Mouse (Mus musculus): ENCODE data around the gene Pde1c. TPM values are rescaled to one million over a fixed set of nuclear protein-coding genes. Genes with fewer than 3 reads are reported as not detected.

The Pde1c gene
- polyA plus RNA-seq, 1 experiment from 2014 or later, result 6.2 TPM

GRCm38 (mm10) chr6:56485078-56485477, 83.8 kb downstream of the Pde1c start:
- no peak overlapping the region for H3K4me3 ChIP-seq (ENCODE audit: low read depth, low read length)
- no peak overlapping the region for H3K9ac ChIP-seq (ENCODE audit: low read length)
- no peak overlapping the region for H3K4me2 ChIP-seq (ENCODE audit: low read depth, low read length, severe bottlenecking)
- no peaks in the 10 kb centered on the region for H3K36me3 ChIP-seq (ENCODE audit: control insufficient read depth, insufficient read depth, low read length)
- H3K27ac ChIP-seq (ENCODE audit: low read depth, low read length), result no peak overlapping the region
- ATAC-seq (replicated peaks; ENCODE audit: low FRiP score), result no peak
- WGBS, result 77% methylated on average over 3 of the region's 3 CpGs
- no peaks in the 10 kb centered on the region for H3K4me1 ChIP-seq (replicated peaks; ENCODE audit: control insufficient read depth, insufficient read depth, low read length)
- no peaks in the 10 kb centered on the region for H3K27me3 ChIP-seq (ENCODE audit: control insufficient read depth, insufficient read depth, low read length)
- H3K9me3 ChIP-seq (ENCODE audit: control insufficient read depth, low read length), result no peaks in the 10 kb centered on the region
- no peak for DNase-seq (ENCODE audit: low spot score)

GRCm38 (mm10) chr6:56480914-56481482, 87.9 kb downstream of the Pde1c start:
- Histone ChIP-seq H3K27ac (ENCODE audit: low read depth, low read length) (no peak overlapping the region), H3K4me2 (ENCODE audit: low read depth, low read length, severe bottlenecking) (no peak overlapping the region), H3K4me3 (ENCODE audit: low read depth, low read length) (no peak overlapping the region), H3K27me3 (ENCODE audit: control insufficient read depth, insufficient read depth, low read length) (no peaks in the 10 kb centered on the region), H3K9me3 (ENCODE audit: control insufficient read depth, low read length) (no peaks in the 10 kb centered on the region), H3K36me3 (ENCODE audit: control insufficient read depth, insufficient read depth, low read length) (no peaks in the 10 kb centered on the region), H3K9ac (ENCODE audit: low read length) (no peak overlapping the region), H3K4me1 (replicated peaks; ENCODE audit: control insufficient read depth, insufficient read depth, low read length) (no peaks in the 10 kb centered on the region)
- DNase-seq (ENCODE audit: low spot score) (peak; percentile 79), ATAC-seq (replicated peaks; ENCODE audit: low FRiP score) (peak; percentile 53)
- WGBS, result 3% methylated on average over 6 of the region's 6 CpGs

GRCm38 (mm10) chr6:56476581-56476980, 92.3 kb downstream of the Pde1c start:
- DNase-seq (ENCODE audit: low spot score), result peak; percentile 66
- H3K4me1 ChIP-seq (replicated peaks; ENCODE audit: control insufficient read depth, insufficient read depth, low read length), result no peaks in the 10 kb centered on the region
- no peak overlapping the region for H3K4me2 ChIP-seq (ENCODE audit: low read depth, low read length, severe bottlenecking)
- H3K27me3 ChIP-seq (ENCODE audit: control insufficient read depth, insufficient read depth, low read length), result no peaks in the 10 kb centered on the region
- H3K27ac ChIP-seq (ENCODE audit: low read depth, low read length), result no peak overlapping the region
- no peaks in the 10 kb centered on the region for H3K9me3 ChIP-seq (ENCODE audit: control insufficient read depth, low read length)
- no peak overlapping the region for H3K9ac ChIP-seq (ENCODE audit: low read length)
- ATAC-seq (replicated peaks; ENCODE audit: low FRiP score), result no peak
- no peak overlapping the region for H3K4me3 ChIP-seq (ENCODE audit: low read depth, low read length)
- WGBS, result 35% methylated on average over 6 of the region's 6 CpGs
- no peaks in the 10 kb centered on the region for H3K36me3 ChIP-seq (ENCODE audit: control insufficient read depth, insufficient read depth, low read length)

- Histone ChIP-seq H3K9me3 (ENCODE audit: control insufficient read depth, low read length) (no peaks in the 10 kb centered on the region), H3K9ac (ENCODE audit: low read length) (no peak overlapping the region), H3K36me3 (ENCODE audit: control insufficient read depth, insufficient read depth, low read length) (no peaks in the 10 kb centered on the region), H3K4me3 (ENCODE audit: low read depth, low read length) (no peak overlapping the region), H3K4me2 (ENCODE audit: low read depth, low read length, severe bottlenecking) (no peak overlapping the region), H3K27ac (ENCODE audit: low read depth, low read length) (no peak overlapping the region), H3K4me1 (replicated peaks; ENCODE audit: control insufficient read depth, insufficient read depth, low read length) (no peaks in the 10 kb centered on the region), H3K27me3 (ENCODE audit: control insufficient read depth, insufficient read depth, low read length) (no peaks in the 10 kb centered on the region)
- DNase-seq (ENCODE audit: low spot score), result no peak
- WGBS, result 57% methylated on average over 3 of the region's 3 CpGs
- no peak for ATAC-seq (replicated peaks; ENCODE audit: low FRiP score)
Observed at GRCm38 (mm10) chr6:56458098-56458497, 110.8 kb downstream of the Pde1c start.

- Histone ChIP-seq H3K4me2 (ENCODE audit: low read depth, low read length, severe bottlenecking) (no peak overlapping the region), H3K4me3 (ENCODE audit: low read depth, low read length) (no peak overlapping the region), H3K4me1 (replicated peaks; ENCODE audit: control insufficient read depth, insufficient read depth, low read length) (no peaks in the 10 kb centered on the region), H3K27me3 (ENCODE audit: control insufficient read depth, insufficient read depth, low read length) (no peaks in the 10 kb centered on the region), H3K9ac (ENCODE audit: low read length) (no peak overlapping the region), H3K9me3 (ENCODE audit: control insufficient read depth, low read length) (no peaks in the 10 kb centered on the region), H3K27ac (ENCODE audit: low read depth, low read length) (no peak overlapping the region), H3K36me3 (ENCODE audit: control insufficient read depth, insufficient read depth, low read length) (no peaks in the 10 kb centered on the region)
- no peak for ATAC-seq (replicated peaks; ENCODE audit: low FRiP score)
- no peak for DNase-seq (ENCODE audit: low spot score)
- WGBS, result 28% methylated on average over 2 of the region's 2 CpGs
Observed at GRCm38 (mm10) chr6:56447917-56448316, 121.0 kb downstream of the Pde1c start.

GRCm38 (mm10) chr6:56441501-56441900, 127.4 kb downstream of the Pde1c start:
- no peaks in the 10 kb centered on the region for H3K4me1 ChIP-seq (replicated peaks; ENCODE audit: control insufficient read depth, insufficient read depth, low read length)
- H3K27ac ChIP-seq (ENCODE audit: low read depth, low read length), result no peak overlapping the region
- H3K4me2 ChIP-seq (ENCODE audit: low read depth, low read length, severe bottlenecking), result no peak overlapping the region
- no peak for DNase-seq (ENCODE audit: low spot score)
- H3K9me3 ChIP-seq (ENCODE audit: control insufficient read depth, low read length), result no peaks in the 10 kb centered on the region
- no peak for ATAC-seq (replicated peaks; ENCODE audit: low FRiP score)
- WGBS, result 77% methylated on average over 4 of the region's 4 CpGs
- H3K9ac ChIP-seq (ENCODE audit: low read length), result no peak overlapping the region
- no peaks in the 10 kb centered on the region for H3K27me3 ChIP-seq (ENCODE audit: control insufficient read depth, insufficient read depth, low read length)
- no peaks in the 10 kb centered on the region for H3K36me3 ChIP-seq (ENCODE audit: control insufficient read depth, insufficient read depth, low read length)
- no peak overlapping the region for H3K4me3 ChIP-seq (ENCODE audit: low read depth, low read length)

GRCm38 (mm10) chr6:56425846-56426245, 143.1 kb downstream of the Pde1c start:
- Histone ChIP-seq H3K36me3 (ENCODE audit: control insufficient read depth, insufficient read depth, low read length) (no peaks in the 10 kb centered on the region), H3K4me2 (ENCODE audit: low read depth, low read length, severe bottlenecking) (no peak overlapping the region), H3K9ac (ENCODE audit: low read length) (no peak overlapping the region), H3K27me3 (ENCODE audit: control insufficient read depth, insufficient read depth, low read length) (no peaks in the 10 kb centered on the region), H3K9me3 (ENCODE audit: control insufficient read depth, low read length) (no peaks in the 10 kb centered on the region), H3K27ac (ENCODE audit: low read depth, low read length) (no peak overlapping the region), H3K4me3 (ENCODE audit: low read depth, low read length) (no peak overlapping the region), H3K4me1 (replicated peaks; ENCODE audit: control insufficient read depth, insufficient read depth, low read length) (no peaks in the 10 kb centered on the region)
- WGBS, result 88% methylated on average over 5 of the region's 5 CpGs
- DNase-seq (ENCODE audit: low spot score) (no peak), ATAC-seq (replicated peaks; ENCODE audit: low FRiP score) (no peak)

GRCm38 (mm10) chr6:56422866-56423265, 146.0 kb downstream of the Pde1c start:
- H3K4me2 ChIP-seq (ENCODE audit: low read depth, low read length, severe bottlenecking), result no peak overlapping the region
- no peak for DNase-seq (ENCODE audit: low spot score)
- H3K36me3 ChIP-seq (ENCODE audit: control insufficient read depth, insufficient read depth, low read length), result no peaks in the 10 kb centered on the region
- no peak overlapping the region for H3K4me3 ChIP-seq (ENCODE audit: low read depth, low read length)
- no peak overlapping the region for H3K9ac ChIP-seq (ENCODE audit: low read length)
- H3K9me3 ChIP-seq (ENCODE audit: control insufficient read depth, low read length), result no peaks in the 10 kb centered on the region
- H3K4me1 ChIP-seq (replicated peaks; ENCODE audit: control insufficient read depth, insufficient read depth, low read length), result no peaks in the 10 kb centered on the region
- WGBS, result 74% methylated on average over 3 of the region's 3 CpGs
- H3K27ac ChIP-seq (ENCODE audit: low read depth, low read length), result no peak overlapping the region
- ATAC-seq (replicated peaks; ENCODE audit: low FRiP score), result no peak
- H3K27me3 ChIP-seq (ENCODE audit: control insufficient read depth, insufficient read depth, low read length), result no peaks in the 10 kb centered on the region

GRCm38 (mm10) chr6:56416191-56416590, 152.7 kb downstream of the Pde1c start:
- ATAC-seq (replicated peaks; ENCODE audit: low FRiP score) (no peak), DNase-seq (ENCODE audit: low spot score) (no peak)
- Histone ChIP-seq H3K4me3 (ENCODE audit: low read depth, low read length) (no peak overlapping the region), H3K9me3 (ENCODE audit: control insufficient read depth, low read length) (no peaks in the 10 kb centered on the region), H3K4me2 (ENCODE audit: low read depth, low read length, severe bottlenecking) (no peak overlapping the region), H3K36me3 (ENCODE audit: control insufficient read depth, insufficient read depth, low read length) (no peaks in the 10 kb centered on the region), H3K27me3 (ENCODE audit: control insufficient read depth, insufficient read depth, low read length) (no peaks in the 10 kb centered on the region), H3K27ac (ENCODE audit: low read depth, low read length) (no peak overlapping the region), H3K4me1 (replicated peaks; ENCODE audit: control insufficient read depth, insufficient read depth, low read length) (no peaks in the 10 kb centered on the region), H3K9ac (ENCODE audit: low read length) (no peak overlapping the region)
- WGBS, result 84% methylated on average over 4 of the region's 4 CpGs
